Mouse (Mus musculus) E14TG2a.4 (cell line): ENCODE measurements around the gene Scarb1.

Source experiments
- H3K27me3 ChIP-seq: 2 replicates; pipeline ENCODE4 v1.6.1; 2014; ENCODE audit warnings: low read length, control low read depth; ENCODE audit not compliant: insufficient read depth
- H3K36me3 ChIP-seq: 2 replicates; pipeline ENCODE4 v1.6.1; 2014; ENCODE audit warnings: low read length, control low read depth; ENCODE audit not compliant: insufficient read depth
- H3K4me1 ChIP-seq: replicated peaks from 2 replicates; pipeline ENCODE4 v1.6.1; 2014; ENCODE audit warnings: low read depth, low read length, control low read depth
- H3K4me3 ChIP-seq: replicated peaks from 2 replicates; pipeline ENCODE4 v1.5.1; 2014; ENCODE audit warnings: mild to moderate bottlenecking, low read length
- H3K9me3 ChIP-seq: 2 replicates; pipeline ENCODE4 v1.6.1; 2014; ENCODE audit warnings: low read length, control low read depth
- CTCF ChIP-seq: conservative IDR thresholded peaks from 2 replicates; pipeline ENCODE4 v1.5.1; 2014; ENCODE audit warnings: low read length
- NANOG ChIP-seq: IDR thresholded peaks from 2 replicates; pipeline ENCODE4 v1.6.1; 2014; ENCODE audit warnings: borderline replicate concordance, low read length, mixed read lengths
- POU5F1 ChIP-seq: IDR thresholded peaks from 2 replicates; pipeline ENCODE4 v1.6.1; 2014; ENCODE audit warnings: low read length, borderline replicate concordance

Scarb1 gene

DNA sequence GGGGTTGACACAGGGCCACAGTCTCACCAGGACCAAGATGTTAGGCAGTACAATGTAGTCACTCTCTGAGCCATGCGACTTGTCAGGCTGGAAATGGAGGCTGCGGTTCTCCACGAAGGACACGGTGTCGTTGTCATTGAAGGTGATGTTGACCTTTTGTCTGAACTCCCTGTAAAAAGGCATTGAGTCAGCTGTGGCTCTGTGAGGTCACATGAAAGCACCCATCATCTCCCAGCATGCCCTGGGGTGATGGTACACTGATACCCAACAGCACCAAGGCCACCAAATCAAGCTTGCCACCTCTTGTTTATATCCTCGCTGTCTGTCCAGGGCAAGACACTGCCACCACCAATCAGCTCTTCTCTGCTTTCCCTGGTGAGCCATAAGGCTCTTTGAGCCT is 37.8 kb downstream of the Scarb1 start:
- TF ChIP-seq POU5F1 (no peak), NANOG (no peak), CTCF (no peak)
- Histone ChIP-seq H3K4me1 (peaks cover 33% of the 10 kb centered on the region), H3K4me3 (no peak overlapping the region), H3K36me3 (peaks cover 49% of the 10 kb centered on the region), H3K9me3 (no peaks in the 10 kb centered on the region), H3K27me3 (no peaks in the 10 kb centered on the region)

DNA sequence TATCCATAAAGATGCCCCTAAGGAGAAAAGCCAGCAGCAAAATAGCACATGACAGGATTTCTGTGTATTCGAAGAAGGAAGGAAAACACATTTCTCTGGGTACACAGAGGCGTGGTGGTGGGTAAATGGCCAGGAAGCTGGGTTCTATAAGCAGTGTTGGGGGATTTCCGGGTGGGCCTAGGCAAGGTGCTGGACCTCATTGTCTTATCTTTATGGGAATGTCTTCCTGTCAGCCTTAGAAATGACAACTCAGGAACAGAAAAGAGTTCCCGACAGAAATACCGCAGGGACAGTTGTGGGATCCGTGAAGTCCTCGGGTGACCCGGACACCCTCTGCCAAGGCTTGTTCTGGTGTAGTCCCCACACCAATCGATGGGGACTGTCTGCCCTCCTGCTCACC is 42.7 kb downstream of the Scarb1 start:
- Histone ChIP-seq H3K4me3 (no peak overlapping the region), H3K4me1 (peaks cover 10% of the 10 kb centered on the region), H3K27me3 (no peaks in the 10 kb centered on the region), H3K36me3 (peaks cover 89% of the 10 kb centered on the region), H3K9me3 (peaks cover 6% of the 10 kb centered on the region; the same call in 1 of the 2 replicates)
- no peak for TF ChIP-seq CTCF
- TF ChIP-seq POU5F1, result no peak
- TF ChIP-seq NANOG, result no peak

DNA sequence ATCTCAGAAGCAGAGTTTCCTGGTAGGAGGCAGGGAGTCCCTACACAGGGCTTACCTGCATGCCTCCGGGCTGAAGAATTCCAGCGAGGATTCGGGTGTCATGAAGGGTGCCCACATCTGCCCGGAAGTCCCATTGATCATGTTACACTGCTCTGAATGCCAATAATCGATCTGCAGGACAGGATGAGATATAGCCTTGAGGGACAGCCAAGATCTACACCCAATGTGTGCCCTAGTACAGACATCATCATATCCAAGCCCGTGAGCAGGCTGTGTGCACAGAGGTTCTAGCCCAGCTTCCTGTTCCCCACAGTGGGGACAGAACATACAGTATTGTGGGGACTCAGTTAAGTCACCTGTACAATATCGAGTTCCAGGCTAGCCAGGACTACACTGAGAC is 43.7 kb downstream of the Scarb1 start:
- TF ChIP-seq POU5F1 (no peak), NANOG (no peak)
- Histone ChIP-seq H3K36me3 (peaks cover 88% of the 10 kb centered on the region), H3K4me1 (peaks cover 11% of the 10 kb centered on the region), H3K9me3 (peaks cover 6% of the 10 kb centered on the region; the same call in 1 of the 2 replicates), H3K4me3 (no peak overlapping the region), H3K27me3 (no peaks in the 10 kb centered on the region)

DNA sequence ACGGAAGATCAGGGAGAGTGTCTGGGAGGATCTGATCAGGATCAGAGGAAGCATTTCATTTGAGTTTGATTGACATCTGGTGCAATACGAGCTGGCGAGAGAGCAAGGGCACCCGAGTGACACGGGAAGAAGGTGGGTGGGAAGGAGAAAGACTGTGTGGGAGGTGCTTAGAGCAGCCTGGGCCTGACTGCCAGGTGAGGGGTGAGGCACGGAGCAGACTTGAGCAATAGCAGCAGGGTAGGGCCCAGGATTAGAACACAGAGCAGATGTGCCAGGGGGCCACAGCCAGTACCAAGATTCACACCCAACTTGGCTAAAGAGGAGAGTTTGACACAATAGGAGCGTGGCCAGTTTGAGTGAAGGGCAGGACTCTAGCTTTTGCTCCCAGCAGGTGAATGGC is 47.9 kb downstream of the Scarb1 start:
- H3K4me1 ChIP-seq, result peaks cover 27% of the 10 kb centered on the region
- no peak overlapping the region for H3K4me3 ChIP-seq
- H3K36me3 ChIP-seq, result peaks cover 81% of the 10 kb centered on the region
- TF ChIP-seq POU5F1 (no peak), CTCF (no peak), NANOG (no peak)
- H3K9me3 ChIP-seq, result peaks cover 6% of the 10 kb centered on the region; the same call in 1 of the 2 replicates
- H3K27me3 ChIP-seq, result no peaks in the 10 kb centered on the region

DNA sequence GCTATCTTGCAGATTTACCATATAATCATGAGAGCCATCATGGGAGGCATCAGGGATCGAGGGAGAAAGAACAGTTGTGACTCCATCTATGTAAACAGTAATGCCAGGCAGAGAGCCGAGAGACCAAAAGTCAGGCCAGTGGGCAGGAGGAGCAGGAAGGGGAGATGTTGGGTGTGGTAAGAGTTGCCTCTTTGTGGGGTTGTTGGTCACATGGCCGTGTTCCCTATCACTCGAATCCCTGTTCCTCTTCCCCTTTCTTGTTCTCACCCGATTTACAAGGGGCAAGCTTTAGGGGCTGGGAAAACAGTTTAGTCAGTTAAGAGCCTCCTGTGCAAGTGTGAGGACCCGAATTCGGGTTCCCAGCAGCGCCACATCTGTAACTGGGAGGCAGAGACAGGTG is 49.0 kb downstream of the Scarb1 start:
- H3K9me3 ChIP-seq, result peaks cover 4% of the 10 kb centered on the region; the same call in 1 of the 2 replicates
- H3K27me3 ChIP-seq, result no peaks in the 10 kb centered on the region
- H3K4me1 ChIP-seq, result peaks cover 37% of the 10 kb centered on the region
- H3K4me3 ChIP-seq, result no peak overlapping the region
- peaks cover 73% of the 10 kb centered on the region for H3K36me3 ChIP-seq
- TF ChIP-seq NANOG (no peak), POU5F1 (no peak), CTCF (no peak)

DNA sequence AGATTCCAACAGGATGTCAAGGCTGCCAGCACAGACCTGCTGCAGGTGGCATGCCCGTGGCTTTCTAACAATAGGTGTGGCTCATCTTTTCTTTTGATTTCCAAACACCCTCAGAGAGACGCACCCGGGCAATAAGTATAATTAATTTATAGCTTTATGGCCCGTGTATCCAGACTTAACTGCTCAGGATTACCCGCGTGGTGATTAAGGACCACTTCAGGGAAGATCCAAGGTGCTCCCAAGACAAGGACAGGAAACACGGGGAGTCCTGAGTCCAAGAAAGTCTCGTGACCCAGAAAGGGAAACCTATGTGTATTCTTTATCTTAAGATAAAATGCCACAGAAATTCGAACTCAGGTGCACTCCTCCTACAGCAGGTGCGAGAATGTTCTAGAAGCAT is 49.5 kb downstream of the Scarb1 start:
- no peaks in the 10 kb centered on the region for H3K27me3 ChIP-seq

DNA sequence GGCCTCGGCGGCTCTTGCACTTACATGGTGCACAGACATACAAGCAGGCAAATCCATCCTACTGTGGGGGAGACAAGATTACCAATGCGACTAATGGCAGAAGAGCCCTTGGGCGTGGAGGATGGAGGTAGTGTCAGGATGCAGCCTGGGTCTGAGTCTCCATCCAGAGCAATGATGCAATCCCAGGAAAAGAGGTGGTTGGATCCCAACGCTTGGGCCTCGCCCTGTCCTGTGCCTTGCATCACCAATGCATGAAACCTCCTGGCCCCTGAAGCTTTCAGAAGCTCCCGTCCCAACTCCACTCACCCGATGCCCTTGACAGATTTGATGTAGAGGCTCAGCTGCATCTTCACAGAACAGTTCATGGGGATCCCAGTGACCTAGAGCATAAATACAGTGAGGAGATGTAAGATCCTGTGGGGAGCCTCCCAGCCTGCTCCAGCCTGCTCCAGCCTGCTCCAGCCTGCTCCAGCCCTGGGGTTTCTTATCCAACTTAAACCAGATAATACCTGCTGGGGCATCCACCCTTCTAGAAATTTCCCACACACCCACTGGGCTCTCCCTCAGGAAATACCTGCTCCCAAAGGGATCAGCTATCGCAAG is 53.7 kb downstream of the Scarb1 start:
- no peaks in the 10 kb centered on the region for H3K9me3 ChIP-seq
- H3K36me3 ChIP-seq, result peaks cover 47% of the 10 kb centered on the region
- no peaks in the 10 kb centered on the region for H3K27me3 ChIP-seq
- no peak overlapping the region; the same call in 1 of the 2 replicates for H3K4me3 ChIP-seq
- TF ChIP-seq CTCF (no peak), NANOG (no peak), POU5F1 (no peak)
- peaks cover 54% of the 10 kb centered on the region for H3K4me1 ChIP-seq

More for the DNA sequence above, 49.5 kb downstream of the Scarb1 start:
- Histone ChIP-seq H3K4me1 (peaks cover 40% of the 10 kb centered on the region), H3K9me3 (no peaks in the 10 kb centered on the region), H3K36me3 (peaks cover 71% of the 10 kb centered on the region), H3K4me3 (no peak overlapping the region)
- TF ChIP-seq NANOG (no peak), POU5F1 (no peak), CTCF (no peak)

DNA sequence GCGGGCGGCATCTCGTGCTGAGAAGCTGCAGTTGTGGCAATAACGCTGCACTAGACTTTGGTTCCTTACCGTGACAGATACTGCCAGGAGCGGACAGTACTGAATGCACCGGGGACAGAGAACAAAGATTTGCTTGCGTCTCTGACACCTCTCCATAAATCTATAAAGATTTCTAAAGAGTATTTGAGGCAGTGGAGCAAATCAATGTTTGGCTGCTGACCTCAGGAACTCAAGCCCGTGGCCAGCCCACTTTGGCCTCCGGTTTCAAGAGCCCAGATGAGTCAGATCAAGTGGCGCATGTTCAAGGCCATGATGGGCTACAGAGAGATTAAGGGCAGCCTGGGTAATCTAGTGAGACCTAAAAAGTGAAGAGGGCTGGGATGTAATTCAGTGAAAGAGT is 54.8 kb downstream of the Scarb1 start:
- Histone ChIP-seq H3K4me1 (peaks cover 60% of the 10 kb centered on the region), H3K27me3 (no peaks in the 10 kb centered on the region), H3K36me3 (peaks cover 47% of the 10 kb centered on the region), H3K4me3 (no peak overlapping the region), H3K9me3 (no peaks in the 10 kb centered on the region)
- TF ChIP-seq CTCF, result no peak
- TF ChIP-seq NANOG, result no peak
- no peak for TF ChIP-seq POU5F1

DNA sequence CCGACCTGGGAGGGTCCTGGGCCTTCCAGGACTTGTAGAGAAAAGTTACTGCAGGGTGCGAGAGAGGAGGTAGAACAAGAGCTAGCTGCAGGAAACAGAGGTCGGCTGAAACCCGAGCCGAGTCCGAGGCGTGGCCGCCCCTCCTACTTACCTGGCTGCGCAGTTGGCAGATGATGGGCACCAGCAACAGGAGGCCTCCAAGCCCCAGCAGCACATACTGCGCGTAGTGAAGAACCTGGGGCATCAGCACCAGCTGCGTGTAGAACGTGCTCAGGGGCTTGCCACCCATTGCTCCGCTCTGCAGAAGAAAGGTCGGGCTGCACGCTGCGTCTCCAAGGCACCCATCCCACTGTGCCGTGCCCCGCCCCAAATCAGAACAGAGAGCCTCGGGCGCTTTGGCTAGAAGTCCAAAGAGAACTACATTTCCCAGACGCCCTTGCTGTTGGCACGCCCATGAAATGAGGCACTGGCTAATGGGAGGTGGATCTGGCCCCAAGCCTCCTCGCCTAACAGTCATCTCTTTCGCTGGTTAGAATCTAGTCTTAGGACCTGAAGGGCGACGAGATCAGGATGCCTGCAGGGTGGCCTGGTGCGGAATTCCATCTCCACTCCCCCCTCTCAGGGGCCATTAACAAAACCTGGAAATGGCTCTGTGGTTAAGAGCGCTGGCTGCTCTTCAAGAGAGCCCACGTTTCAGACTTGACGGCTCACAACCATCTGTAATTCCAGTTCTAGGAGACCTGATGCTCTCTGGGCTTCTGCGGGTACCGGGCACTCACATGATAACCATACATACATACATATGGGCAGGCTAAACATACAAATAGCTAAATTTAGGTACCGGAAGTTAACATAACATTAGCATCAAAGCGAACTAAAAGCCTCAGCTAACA is 56.9 kb downstream of the Scarb1 start:
- Histone ChIP-seq H3K36me3 (peaks cover 39% of the 10 kb centered on the region), H3K4me1 (peaks cover 70% of the 10 kb centered on the region), H3K4me3 (peak overlapping the region; percentile 76), H3K9me3 (no peaks in the 10 kb centered on the region), H3K27me3 (no peaks in the 10 kb centered on the region)
- TF ChIP-seq CTCF (no peak), POU5F1 (no peak), NANOG (0 out of 2 replicates have a peak, but pooled peaks have one; percentile 7)
